Mouse (Mus musculus): Measurements from ENCODE around the gene Uchl5. TPM values are rescaled to one million over a fixed set of nuclear protein-coding genes. Genes with fewer than 3 reads are reported as not detected.

The Uchl5 gene
- 69.7 TPM for polyA plus RNA-seq (2017; shearing (Covaris generic))

DNA sequence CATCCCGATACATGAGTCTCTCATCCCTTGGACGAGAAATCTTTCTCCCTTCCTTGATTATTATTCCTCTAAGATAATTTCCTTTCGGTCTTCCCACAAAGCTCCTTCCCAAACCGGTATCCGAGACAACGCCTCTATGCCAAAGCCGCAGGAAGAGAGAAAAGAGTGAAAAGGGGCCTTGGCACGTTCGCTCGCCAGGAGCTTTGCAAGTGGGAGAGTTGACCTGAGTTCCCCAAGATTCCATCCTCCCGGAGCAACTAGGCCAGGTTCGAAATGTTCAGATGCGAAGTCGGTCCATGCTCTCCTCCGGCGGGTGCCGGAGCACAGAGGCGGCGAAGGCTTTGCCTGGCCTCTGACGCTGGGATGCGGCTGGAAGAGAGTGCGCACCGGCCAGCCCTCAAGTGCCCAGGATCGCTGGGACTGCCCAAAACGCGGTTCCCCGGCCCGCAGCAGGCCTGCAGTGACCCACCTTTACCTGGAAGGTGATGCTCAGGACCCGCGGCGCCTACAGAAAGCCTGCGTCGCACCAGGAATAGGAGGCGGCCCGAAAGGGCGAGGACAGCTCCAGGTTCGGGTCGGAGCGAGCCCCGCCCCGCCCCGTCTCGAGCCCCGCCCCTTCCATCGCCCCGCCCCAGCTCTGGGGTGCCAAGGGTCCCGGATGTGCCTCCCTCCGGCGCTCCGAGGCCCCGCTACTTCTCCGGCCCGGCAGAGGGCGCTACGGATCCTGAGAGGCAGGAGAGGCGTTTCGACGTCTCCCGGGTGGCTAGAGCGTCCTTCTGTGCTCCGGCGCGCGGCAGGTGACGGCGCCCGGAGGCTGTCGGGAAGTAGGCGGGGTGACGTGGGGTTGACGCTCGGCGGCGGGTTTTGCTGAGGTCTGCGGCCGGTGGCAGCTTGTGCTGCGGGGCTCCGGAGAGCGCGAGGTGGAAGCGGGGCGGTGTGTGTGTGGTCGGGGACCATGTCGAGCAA, at the start of gene Uchl5, which contains the start of gene Trove2:
TSS of gene Uchl5 (plus strand) at position 827 of the 966 bp plus-strand sequence.
TSS of gene Trove2 (minus strand) at position 623 of the 966 bp plus-strand sequence.

Other genes with a start within 250 kb of the Uchl5 start
- gene B3galt2, start 136.6 kb upstream of the Uchl5 start, polyA plus RNA-seq (2017; shearing (Covaris generic)) = 0.24 TPM
- gene Cdc73, start 74.4 kb upstream of the Uchl5 start, polyA plus RNA-seq (2017; shearing (Covaris generic)) = 8.8 TPM
- gene Glrx2, start 60.9 kb upstream of the Uchl5 start, polyA plus RNA-seq (2017; shearing (Covaris generic)) = 49.7 TPM
- gene Trove2, start 204 bp upstream of the Uchl5 start, polyA plus RNA-seq (2017; shearing (Covaris generic)) = 5.8 TPM
- 51.0 TPM for gene Rgs2, start 226.9 kb downstream of the Uchl5 start, polyA plus RNA-seq (2017; shearing (Covaris generic))

Data from CD4-positive, CD25-positive, alpha-beta regulatory T cell, adult 9 weeks (primary cell).